Mouse (Mus musculus) CH12.LX (cell line): ENCODE results near the gene Rap1gds1.

Experiments used
- CHD2 ChIP-seq: IDR thresholded peaks from 2 replicates; pipeline ENCODE4 v1.6.1; 2011; ENCODE audit warnings: low read length, improper control_type of control experiment
- CTCF ChIP-seq, 2 experiments: IDR thresholded peaks in 1 of 2; conservative IDR thresholded peaks in 1 of 2; 2 replicates each; pipeline ENCODE4 v1.5.1; 2011 to 2012; ENCODE audit warnings: low read depth in 2 of 2, low read length in 2 of 2, improper control_type of control experiment in 1 of 2, inconsistent platforms in 1 of 2, mild to moderate bottlenecking in 1 of 2, moderate library complexity in 1 of 2
- ELF1 ChIP-seq: IDR thresholded peaks from 2 replicates; pipeline ENCODE4 v1.6.1; 2014; ENCODE audit warnings: low read depth, mild to moderate bottlenecking, inconsistent platforms, low read length, improper control_type of control experiment
- HCFC1 ChIP-seq: IDR thresholded peaks from 2 replicates; pipeline ENCODE4 v1.6.1; 2012; ENCODE audit warnings: low read depth, mild to moderate bottlenecking, inconsistent platforms, low read length, improper control_type of control experiment
- TCF12 ChIP-seq: IDR thresholded peaks from 2 replicates; pipeline ENCODE4 v1.6.1; 2014; ENCODE audit warnings: low read depth, mild to moderate bottlenecking, inconsistent platforms, low read length, improper control_type of control experiment

DNA sequence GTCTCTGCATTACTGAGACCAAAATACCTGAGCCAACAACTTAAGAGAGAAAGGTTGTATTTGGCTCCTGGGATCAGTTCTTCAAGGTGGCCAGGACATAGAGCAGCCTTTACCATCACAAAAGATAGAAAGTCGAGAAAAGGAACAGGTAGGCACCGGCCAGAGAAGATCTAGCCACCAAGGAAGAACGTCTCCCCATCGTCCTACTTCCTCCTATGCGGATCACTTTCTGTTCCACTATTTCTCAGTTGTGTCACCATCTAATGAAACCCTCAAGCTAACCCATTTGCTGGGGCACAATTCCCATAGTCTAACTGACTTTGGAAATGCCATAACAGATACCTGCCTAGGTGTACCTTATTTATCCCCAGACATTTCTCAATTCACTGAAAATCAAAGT lies 24.3 kb upstream of the Rap1gds1 start:
- no peak for TF ChIP-seq HCFC1
- no peak for TF ChIP-seq TCF12
- TF ChIP-seq ELF1 = no peak
- TF ChIP-seq CTCF (conservative IDR thresholded peaks at IDR 0.05 in 1 of 2, IDR thresholded peaks at IDR 0.05 in 1 of 2; ENCODE audit: low read depth in 2 of 2, low read length in 2 of 2) = no peak
- no peak for TF ChIP-seq CHD2
